Mouse (Mus musculus): ENCODE measurements at regions not wholly inside any gene's neighbourhood (a gene's known extent, or its start where the extent isn't known, plus 50 kb on each side); places are given as distances from the start of the nearest gene placed in this dataset.

DNA sequence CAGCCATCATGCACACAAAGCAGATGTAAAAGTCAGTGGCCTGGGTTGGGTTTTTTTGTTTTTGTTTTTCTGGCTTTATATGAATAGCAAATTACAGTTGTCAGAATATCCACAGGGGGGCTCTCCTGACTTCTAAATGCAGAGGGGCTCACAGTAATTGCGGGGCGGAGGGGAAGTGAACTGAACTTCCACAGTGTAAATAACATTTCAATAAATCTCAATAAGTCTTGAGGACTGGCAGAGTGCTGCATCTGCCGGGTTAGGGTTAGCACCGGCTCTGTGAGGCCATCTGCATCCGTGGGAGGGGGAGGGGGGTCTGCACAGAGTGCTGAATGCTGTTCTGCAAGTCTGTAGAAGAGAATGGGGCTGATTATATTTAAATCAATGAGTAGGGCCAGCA, 50.3 kb upstream of the Arl4c start:
- DNase-seq (ENCODE audit: low spot score): peak; percentile 39
- Histone ChIP-seq H3K36me3 (no peaks in the 10 kb centered on the region), H3K4me3 (no peak overlapping the region), H3K27me3 (ENCODE audit: insufficient read depth, poor library complexity, severe bottlenecking) (no peaks in the 10 kb centered on the region), H3K9me3 (no peaks in the 10 kb centered on the region), H3K27ac (peak overlapping the region; percentile 23), H3K4me1 (replicated peaks) (peaks cover 35% of the 10 kb centered on the region)
- WGBS: 18% methylated on average over 5 of the region's 5 CpGs

- no peak overlapping the region for H3K4me3 ChIP-seq
- DNase-seq (ENCODE audit: low spot score): peak; percentile 52
- no peaks in the 10 kb centered on the region for H3K27me3 ChIP-seq (ENCODE audit: insufficient read depth, poor library complexity, severe bottlenecking)
- no peaks in the 10 kb centered on the region for H3K9me3 ChIP-seq
- peak overlapping the region; percentile 68; the same call in 1 of the 2 replicates for H3K27ac ChIP-seq
- 76% methylated on average over 7 of the region's 7 CpGs for WGBS
- H3K4me1 ChIP-seq (replicated peaks): peaks cover 41% of the 10 kb centered on the region
- no peaks in the 10 kb centered on the region for H3K36me3 ChIP-seq
These were observed 54.6 kb upstream of the Arl4c start for GRCm38 (mm10) chr1:88756658-88757057.

- Histone ChIP-seq H3K4me1 (replicated peaks) (peaks cover 38% of the 10 kb centered on the region), H3K4me3 (no peak overlapping the region), H3K36me3 (no peaks in the 10 kb centered on the region), H3K27ac (peak overlapping the region; percentile 68), H3K27me3 (ENCODE audit: insufficient read depth, poor library complexity, severe bottlenecking) (no peaks in the 10 kb centered on the region), H3K9me3 (no peaks in the 10 kb centered on the region)
- WGBS: 60% methylated on average over 7 of the region's 7 CpGs
- DNase-seq (ENCODE audit: low spot score): no peak
These were observed 55.1 kb upstream of the Arl4c start for GRCm38 (mm10) chr1:88757162-88757561.

GRCm38 (mm10) chr1:88757746-88758145, 55.7 kb upstream of the Arl4c start:
- peak; percentile 52 for DNase-seq (ENCODE audit: low spot score)
- Histone ChIP-seq H3K27ac (peak overlapping the region; percentile 68), H3K27me3 (ENCODE audit: insufficient read depth, poor library complexity, severe bottlenecking) (no peaks in the 10 kb centered on the region), H3K9me3 (no peaks in the 10 kb centered on the region), H3K4me1 (replicated peaks) (peaks cover 32% of the 10 kb centered on the region), H3K36me3 (no peaks in the 10 kb centered on the region), H3K4me3 (no peak overlapping the region)
- 30% methylated on average over 3 of the region's 3 CpGs for WGBS

GRCm38 (mm10) chr1:88760643-88761042, 58.6 kb upstream of the Arl4c start:
- Histone ChIP-seq H3K36me3 (no peaks in the 10 kb centered on the region), H3K27me3 (ENCODE audit: insufficient read depth, poor library complexity, severe bottlenecking) (no peaks in the 10 kb centered on the region), H3K4me1 (replicated peaks) (peaks cover 33% of the 10 kb centered on the region), H3K27ac (no peak overlapping the region), H3K4me3 (no peak overlapping the region), H3K9me3 (no peaks in the 10 kb centered on the region)
- 67% methylated on average over 11 of the region's 11 CpGs for WGBS
- no peak for DNase-seq (ENCODE audit: low spot score)

DNA sequence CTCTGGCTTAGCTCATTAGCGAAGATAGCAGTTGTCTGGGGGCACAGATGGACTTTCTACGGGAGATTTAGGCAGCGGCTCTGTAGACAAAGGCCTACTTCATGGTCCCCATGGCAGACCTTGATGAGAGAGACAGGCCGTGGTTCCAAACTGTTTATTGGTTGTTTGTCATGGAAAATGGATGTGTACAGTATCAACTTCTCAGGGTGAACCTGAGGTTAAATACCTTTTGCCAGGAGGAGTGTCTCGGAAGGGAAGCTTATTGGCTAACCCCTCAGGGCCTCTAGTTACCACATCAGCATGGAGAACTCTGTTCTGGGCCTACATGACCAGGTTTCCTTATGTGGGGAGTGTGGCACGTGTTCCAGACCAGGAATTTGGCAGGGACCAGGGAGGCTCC, 59.1 kb upstream of the Arl4c start:
- Histone ChIP-seq H3K4me1 (replicated peaks) (peaks cover 33% of the 10 kb centered on the region), H3K4me3 (no peak overlapping the region), H3K27ac (no peak overlapping the region; the same call in 1 of the 2 replicates), H3K9me3 (no peaks in the 10 kb centered on the region), H3K27me3 (ENCODE audit: insufficient read depth, poor library complexity, severe bottlenecking) (no peaks in the 10 kb centered on the region), H3K36me3 (no peaks in the 10 kb centered on the region)
- DNase-seq (ENCODE audit: low spot score): no peak
- WGBS: 74% methylated on average over 6 of the region's 6 CpGs

GRCm38 (mm10) chr1:88763725-88764364, 61.8 kb upstream of the Arl4c start:
- Histone ChIP-seq H3K27me3 (ENCODE audit: insufficient read depth, poor library complexity, severe bottlenecking) (no peaks in the 10 kb centered on the region), H3K36me3 (no peaks in the 10 kb centered on the region), H3K4me1 (replicated peaks) (peaks cover 11% of the 10 kb centered on the region; the same call in 1 of the 2 replicates), H3K9me3 (no peaks in the 10 kb centered on the region), H3K4me3 (no peak overlapping the region), H3K27ac (no peak overlapping the region)
- no peak for DNase-seq (ENCODE audit: low spot score)
- 63% methylated on average over 6 of the region's 6 CpGs for WGBS

- H3K27me3 ChIP-seq (ENCODE audit: insufficient read depth, poor library complexity, severe bottlenecking): no peaks in the 10 kb centered on the region
- H3K4me1 ChIP-seq (replicated peaks): peaks cover 9% of the 10 kb centered on the region
- no peak overlapping the region for H3K27ac ChIP-seq
- no peak for DNase-seq (ENCODE audit: low spot score)
- H3K4me3 ChIP-seq: no peak overlapping the region
- no peaks in the 10 kb centered on the region for H3K9me3 ChIP-seq
- 85% methylated on average over 1 of the region's 1 CpGs for WGBS
- no peaks in the 10 kb centered on the region for H3K36me3 ChIP-seq
These were observed 62.5 kb upstream of the Arl4c start for GRCm38 (mm10) chr1:88764478-88764877.

DNA sequence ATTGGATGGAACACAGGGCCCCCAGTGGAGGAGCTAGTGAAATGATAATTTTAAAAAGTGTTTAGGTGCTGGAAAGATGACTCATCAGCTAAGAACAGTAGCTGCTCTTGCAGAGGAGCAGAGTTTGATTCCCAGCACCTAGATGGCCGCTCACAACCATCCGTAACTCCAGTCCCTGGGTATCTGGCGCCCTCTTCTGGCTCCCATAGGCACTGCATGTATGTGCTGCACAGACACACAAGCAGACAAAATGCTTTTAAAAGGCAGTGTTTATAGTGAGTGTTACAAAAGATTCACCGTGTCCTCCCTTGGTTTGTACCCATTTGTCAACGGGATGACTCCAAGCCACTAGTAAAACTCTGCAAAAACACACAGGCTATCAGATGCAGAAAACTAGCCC, 75.0 kb upstream of the Arl4c start:
- WGBS: 89% methylated on average over 5 of the region's 5 CpGs
- H3K27ac ChIP-seq: no peak overlapping the region

GRCm38 (mm10) chr1:88780262-88780661, 78.2 kb upstream of the Arl4c start:
- 88% methylated on average over 4 of the region's 4 CpGs for WGBS
- Histone ChIP-seq H3K36me3 (no peaks in the 10 kb centered on the region), H3K4me1 (replicated peaks) (no peaks in the 10 kb centered on the region), H3K4me3 (no peak overlapping the region), H3K27me3 (ENCODE audit: insufficient read depth, poor library complexity, severe bottlenecking) (no peaks in the 10 kb centered on the region), H3K27ac (no peak overlapping the region), H3K9me3 (peaks cover 3% of the 10 kb centered on the region; the same call in 1 of the 2 replicates)
- DNase-seq (ENCODE audit: low spot score): no peak

More for the DNA sequence above, 75.0 kb upstream of the Arl4c start:
- DNase-seq (ENCODE audit: low spot score): no peak
- Histone ChIP-seq H3K4me3 (no peak overlapping the region), H3K4me1 (replicated peaks) (no peaks in the 10 kb centered on the region), H3K9me3 (peaks cover 3% of the 10 kb centered on the region; the same call in 1 of the 2 replicates), H3K27me3 (ENCODE audit: insufficient read depth, poor library complexity, severe bottlenecking) (no peaks in the 10 kb centered on the region), H3K36me3 (no peaks in the 10 kb centered on the region)

GRCm38 (mm10) chr1:88783083-88783482, 81.1 kb upstream of the Arl4c start:
- WGBS: 89% methylated on average over 4 of the region's 4 CpGs
- no peak overlapping the region for H3K27ac ChIP-seq
- H3K4me3 ChIP-seq: no peak overlapping the region
- no peak for DNase-seq (ENCODE audit: low spot score)
- H3K36me3 ChIP-seq: no peaks in the 10 kb centered on the region
- H3K9me3 ChIP-seq: peaks cover 6% of the 10 kb centered on the region; the same call in 1 of the 2 replicates
- H3K4me1 ChIP-seq (replicated peaks): no peaks in the 10 kb centered on the region
- H3K27me3 ChIP-seq (ENCODE audit: insufficient read depth, poor library complexity, severe bottlenecking): no peaks in the 10 kb centered on the region

DNA sequence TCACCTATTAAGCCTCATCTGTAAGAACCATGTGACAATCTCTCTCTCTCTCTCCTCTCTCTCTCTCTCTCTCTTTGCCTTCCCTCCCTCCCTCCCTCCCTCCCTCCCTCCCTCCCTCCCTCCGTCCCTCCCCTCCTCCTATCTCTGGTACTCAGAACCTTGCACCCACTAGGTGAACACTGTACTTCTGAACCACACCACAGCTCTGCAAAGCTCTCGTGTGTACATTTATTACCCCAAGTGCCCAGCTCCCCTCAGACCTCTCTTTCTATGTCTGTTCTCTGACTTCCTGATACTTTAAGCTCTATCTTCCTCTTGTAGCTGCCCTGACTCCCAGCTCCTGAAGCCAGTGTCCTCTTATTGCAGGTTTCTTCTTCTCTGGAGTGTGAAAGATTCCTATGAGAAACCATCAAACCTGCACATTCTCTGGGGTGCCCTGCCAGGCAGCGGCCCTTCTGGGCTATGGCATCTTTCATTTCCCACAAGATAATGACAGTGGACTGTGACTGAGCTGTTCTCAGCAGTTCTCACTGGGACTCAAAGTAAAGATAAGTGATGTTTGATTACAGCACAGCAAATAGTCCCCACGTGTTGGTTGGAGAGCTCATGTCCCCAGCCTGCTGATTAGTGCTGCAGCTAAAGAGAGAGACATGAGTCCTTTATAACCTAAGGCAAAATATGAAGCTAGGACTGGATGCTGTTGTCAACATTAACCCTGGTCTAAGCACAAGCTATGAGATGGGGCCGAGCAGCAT, 83.0 kb upstream of the Arl4c start:
- WGBS: 72% methylated on average over 5 of the region's 5 CpGs
- Histone ChIP-seq H3K36me3 (no peaks in the 10 kb centered on the region), H3K27ac (no peak overlapping the region), H3K4me1 (replicated peaks) (no peaks in the 10 kb centered on the region), H3K27me3 (ENCODE audit: insufficient read depth, poor library complexity, severe bottlenecking) (no peaks in the 10 kb centered on the region), H3K4me3 (no peak overlapping the region), H3K9me3 (peaks cover 6% of the 10 kb centered on the region; the same call in 1 of the 2 replicates)
- DNase-seq (ENCODE audit: low spot score): no peak

GRCm38 (mm10) chr1:88786066-88786465, 84.0 kb upstream of the Arl4c start:
- H3K27ac ChIP-seq: no peak overlapping the region
- H3K4me1 ChIP-seq (replicated peaks): no peaks in the 10 kb centered on the region
- H3K4me3 ChIP-seq: no peak overlapping the region
- H3K9me3 ChIP-seq: peaks cover 6% of the 10 kb centered on the region; the same call in 1 of the 2 replicates
- H3K27me3 ChIP-seq (ENCODE audit: insufficient read depth, poor library complexity, severe bottlenecking): no peaks in the 10 kb centered on the region
- no peaks in the 10 kb centered on the region for H3K36me3 ChIP-seq
- no peak for DNase-seq (ENCODE audit: low spot score)
- 95% methylated on average over 14 of the region's 14 CpGs for WGBS

Data from hindbrain, embryonic 10.5 days (tissue).